Mouse (Mus musculus) midbrain, postnatal 0 days (tissue): ENCODE data around the gene Thsd4. TPM values are rescaled to one million over a fixed set of nuclear protein-coding genes. Genes with fewer than 3 reads are reported as not detected.
A peak's percentile ranks its signal among the peaks of the same experiment; 100 is the strongest.

ENCODE experiments used
- ATAC-seq: fragments of 200-750 bp; cut with Nextera tagmentation; 2 replicates; pipeline ENCODE4 v1.8.0; 2017; ENCODE audit warnings: moderate number of reproducible peaks, mild to moderate bottlenecking, moderate TSS enrichment, moderate library complexity; ENCODE audit not compliant: low FRiP score
- DNase-seq: peaks from one replicate; pipeline ENCODE4 v3.0.0-alpha.2; 2015; ENCODE audit warnings: low spot score
- H3K27ac ChIP-seq: fragments of 300-500 bp; sonication (generic); 2 replicates; pipeline ENCODE4 v1.5.1; 2014; ENCODE audit warnings: low read depth, mild to moderate bottlenecking, low read length, mixed read lengths
- H3K27me3 ChIP-seq: fragments of 300-500 bp; sonication (generic); 2 replicates; pipeline ENCODE4 v1.6.1; 2014; ENCODE audit warnings: low read length, control low read depth, mixed read lengths; ENCODE audit not compliant: insufficient read depth
- H3K36me3 ChIP-seq: fragments of 300-500 bp; sonication (generic); 2 replicates; pipeline ENCODE4 v1.6.1; 2014; ENCODE audit warnings: low read length, control low read depth, mixed read lengths; ENCODE audit not compliant: insufficient read depth
- H3K4me1 ChIP-seq: fragments of 300-500 bp; sonication (generic); 2 replicates; pipeline ENCODE4 v1.6.1; 2014; ENCODE audit warnings: mild to moderate bottlenecking, control low read depth, antibody characterized with exemption, low read length, mixed read lengths; ENCODE audit not compliant: insufficient read depth
- H3K4me2 ChIP-seq: fragments of 300-500 bp; sonication (generic); 2 replicates; pipeline ENCODE4 v1.6.1; 2014; ENCODE audit warnings: low read depth, mild to moderate bottlenecking, low read length, mixed read lengths; ENCODE audit not compliant: poor library complexity, severe bottlenecking
- H3K4me3 ChIP-seq: fragments of 300-500 bp; sonication (generic); 2 replicates; pipeline ENCODE4 v1.5.1; 2014; ENCODE audit warnings: low read depth, mild to moderate bottlenecking, low read length, moderate library complexity
- H3K9ac ChIP-seq: fragments of 300-500 bp; sonication (generic); replicated peaks from 2 replicates; pipeline ENCODE4 v1.6.1; 2014; ENCODE audit warnings: mild to moderate bottlenecking, low read length, moderate library complexity, mixed read lengths; ENCODE audit not compliant: poor library complexity, severe bottlenecking
- H3K9me3 ChIP-seq: fragments of 300-500 bp; sonication (generic); 2 replicates; pipeline ENCODE4 v1.6.1; 2016; ENCODE audit warnings: low read length, control low read depth
- CTCF ChIP-seq: IDR thresholded peaks from 2 replicates; pipeline ENCODE4 v1.5.1; 2016; ENCODE audit warnings: antibody characterized with exemption, mild to moderate bottlenecking
- WGBS: fragments of 180-500 bp; shearing (Covaris S2); extraction: QIAGEN DNeasy Blood & Tissue Kit; methylation state at CpG from one replicate; pipeline ENCODE4 v1.1.7; 2014; 5-methylcytosine and 5-hydroxymethylcytosine counted together
- polyA plus RNA-seq: library from polyadenylated mRNA; unstranded; fragments of >200 nt; fragmentation: Nextera tagmentation; extraction: Ambion mirVana; gene quantifications from 2 replicates; pipeline ENCODE4 v1.2.1, GENCODE M21; 2015
- total RNA-seq: library from RNA; depleted of rRNA; stranded (reverse); fragments of >200 nt; gene quantifications from 2 replicates; pipeline ENCODE4 v1.2.3, GENCODE M21; 2014

Thsd4 gene
- total and polyA plus RNA-seq, 2 experiments from 2014 or later: 4.8 to 23.6 TPM

- Histone ChIP-seq H3K27me3 (no peaks in the 10 kb centered on the region), H3K4me1 (peaks cover 3% of the 10 kb centered on the region), H3K4me2 (no peak overlapping the region), H3K9ac (no peak overlapping the region; the same call in 1 of the 2 replicates), H3K9me3 (no peaks in the 10 kb centered on the region), H3K4me3 (no peak overlapping the region), H3K36me3 (no peaks in the 10 kb centered on the region), H3K27ac (peak overlapping the region; percentile 4; the same call in 1 of the 2 replicates)
- ATAC-seq: no peak
- no peak for DNase-seq
- 25% methylated on average over 6 of the region's 6 CpGs for WGBS
- peak; percentile 33 for TF ChIP-seq CTCF
These were observed 297.7 kb downstream of the Thsd4 start for GRCm38 (mm10) chr9:60224039-60224695.

- no peak overlapping the region for H3K4me3 ChIP-seq
These were observed 301.4 kb downstream of the Thsd4 start for GRCm38 (mm10) chr9:60220431-60220830.

GRCm38 (mm10) chr9:60218396-60218795 lies 303.4 kb downstream of the Thsd4 start:
- no peaks in the 10 kb centered on the region for H3K4me1 ChIP-seq
- H3K4me3 ChIP-seq: no peak overlapping the region
- DNase-seq (no peak), ATAC-seq (no peak)
- H3K4me2 ChIP-seq: no peak overlapping the region
- no peaks in the 10 kb centered on the region for H3K36me3 ChIP-seq
- no peaks in the 10 kb centered on the region for H3K27me3 ChIP-seq
- no peak for TF ChIP-seq CTCF
- no peaks in the 10 kb centered on the region for H3K9me3 ChIP-seq
- no peak overlapping the region for H3K9ac ChIP-seq
- H3K27ac ChIP-seq: no peak overlapping the region
- WGBS: 79% methylated on average over 6 of the region's 6 CpGs

More at GRCm38 (mm10) chr9:60220431-60220830, 301.4 kb downstream of the Thsd4 start:
- Histone ChIP-seq H3K9me3 (no peaks in the 10 kb centered on the region), H3K4me2 (no peak overlapping the region), H3K27me3 (no peaks in the 10 kb centered on the region), H3K27ac (no peak overlapping the region), H3K9ac (no peak overlapping the region), H3K36me3 (no peaks in the 10 kb centered on the region), H3K4me1 (peaks cover 3% of the 10 kb centered on the region)
- DNase-seq (no peak), ATAC-seq (no peak)
- 96% methylated on average over 2 of the region's 2 CpGs for WGBS
- no peak for TF ChIP-seq CTCF

- 93% methylated on average over 6 of the region's 6 CpGs for WGBS
- Histone ChIP-seq H3K4me1 (no peaks in the 10 kb centered on the region), H3K4me2 (no peak overlapping the region), H3K9ac (no peak overlapping the region), H3K4me3 (no peak overlapping the region), H3K36me3 (no peaks in the 10 kb centered on the region), H3K9me3 (no peaks in the 10 kb centered on the region), H3K27ac (no peak overlapping the region), H3K27me3 (no peaks in the 10 kb centered on the region)
- DNase-seq (no peak), ATAC-seq (no peak)
- TF ChIP-seq CTCF: no peak
These were observed 305.8 kb downstream of the Thsd4 start for GRCm38 (mm10) chr9:60216029-60216428.

- no peak for TF ChIP-seq CTCF
- H3K9ac ChIP-seq: no peak overlapping the region
- H3K4me2 ChIP-seq: no peak overlapping the region
- H3K4me3 ChIP-seq: no peak overlapping the region
- H3K27me3 ChIP-seq: no peaks in the 10 kb centered on the region
- H3K9me3 ChIP-seq: no peaks in the 10 kb centered on the region
- H3K4me1 ChIP-seq: no peaks in the 10 kb centered on the region
- H3K27ac ChIP-seq: no peak overlapping the region
- DNase-seq (no peak), ATAC-seq (no peak)
- no peaks in the 10 kb centered on the region for H3K36me3 ChIP-seq
- WGBS: 91% methylated on average over 1 of the region's 1 CpGs
These were observed 308.7 kb downstream of the Thsd4 start for GRCm38 (mm10) chr9:60213111-60213510.

GRCm38 (mm10) chr9:60208843-60209242 lies 313.0 kb downstream of the Thsd4 start:
- Histone ChIP-seq H3K36me3 (no peaks in the 10 kb centered on the region), H3K9ac (no peak overlapping the region), H3K4me2 (no peak overlapping the region), H3K27ac (no peak overlapping the region), H3K27me3 (no peaks in the 10 kb centered on the region), H3K9me3 (no peaks in the 10 kb centered on the region), H3K4me1 (no peaks in the 10 kb centered on the region), H3K4me3 (no peak overlapping the region)
- WGBS: 86% methylated on average over 1 of the region's 1 CpGs
- no peak for TF ChIP-seq CTCF
- ATAC-seq (no peak), DNase-seq (no peak)
